Mouse (Mus musculus): ENCODE measurements around the gene Rnase9. TPM values are rescaled to one million over a fixed set of nuclear protein-coding genes. Genes with fewer than 3 reads are reported as not detected.

The Rnase9 gene
- not detected for polyA plus RNA-seq (2017; shearing (Covaris generic))

GRCm38 (mm10) chr14:51041769-51042168 is at the start of gene Rnase9:
Gene Rnase9 (minus strand): TSS chr14:51041869.
- ATAC-seq, result no peak

- ATAC-seq, result peak; percentile 22
Observed at GRCm38 (mm10) chr14:51090077-51090781, 48.6 kb upstream of the Rnase9 start.

- ATAC-seq, result no peak
Observed at GRCm38 (mm10) chr14:51089674-51090076, 48.0 kb upstream of the Rnase9 start.

- peak; percentile 81 for ATAC-seq
Observed at GRCm38 (mm10) chr14:51088970-51089673, 47.5 kb upstream of the Rnase9 start.

- peak; percentile 9 for ATAC-seq
Observed at GRCm38 (mm10) chr14:51088166-51088969, 46.7 kb upstream of the Rnase9 start.

GRCm38 (mm10) chr14:51087762-51088161 is 46.1 kb upstream of the Rnase9 start:
- no peak for ATAC-seq

- no peak for ATAC-seq
Observed at GRCm38 (mm10) chr14:51085911-51086310, 44.2 kb upstream of the Rnase9 start.

- ATAC-seq, result no peak
Observed at GRCm38 (mm10) chr14:51085086-51085485, 43.4 kb upstream of the Rnase9 start.

GRCm38 (mm10) chr14:51083805-51084204 is 42.1 kb upstream of the Rnase9 start:
- no peak for ATAC-seq

GRCm38 (mm10) chr14:51082599-51083581 is 41.2 kb upstream of the Rnase9 start:
- ATAC-seq, result peak; percentile 48

- no peak for ATAC-seq
Observed at GRCm38 (mm10) chr14:51081035-51081434, 39.4 kb upstream of the Rnase9 start.

- no peak for ATAC-seq
Observed at GRCm38 (mm10) chr14:51079180-51079579, 37.5 kb upstream of the Rnase9 start.

- ATAC-seq, result no peak
Observed at GRCm38 (mm10) chr14:51074335-51074734, 32.7 kb upstream of the Rnase9 start, which contains the start of gene Olfr750. Gene Olfr750 (minus strand): TSS chr14:51074435.

GRCm38 (mm10) chr14:51069617-51070016 is 27.9 kb upstream of the Rnase9 start:
- no peak for ATAC-seq

- no peak for ATAC-seq
Observed at GRCm38 (mm10) chr14:51068956-51069355, 27.3 kb upstream of the Rnase9 start.

GRCm38 (mm10) chr14:51060761-51061160 is 19.1 kb upstream of the Rnase9 start:
- ATAC-seq, result no peak

- ATAC-seq, result peak; percentile 44
Observed at GRCm38 (mm10) chr14:51057401-51057831, 15.7 kb upstream of the Rnase9 start, which contains the start of gene Rnase12. Gene Rnase12 (minus strand): TSS chr14:51057661.

- no peak for ATAC-seq
Observed at GRCm38 (mm10) chr14:51054243-51055237, 12.9 kb upstream of the Rnase9 start.

GRCm38 (mm10) chr14:51053176-51053575 is 11.5 kb upstream of the Rnase9 start:
- ATAC-seq, result no peak

- ATAC-seq, result no peak
Observed at GRCm38 (mm10) chr14:51051941-51052340, 10.3 kb upstream of the Rnase9 start.

Data from activated CD4-positive, CD25-positive, alpha-beta regulatory T cell, adult 4 months (primary cell).